Mouse (Mus musculus): ENCODE results near the gene Ick.

- TF ChIP-seq CTCF (conservative IDR thresholded peaks at IDR 0.05; ENCODE audit: insufficient read depth, insufficient read length, low read depth, low read length) (no peak), POLR2A (IDR thresholded peaks at IDR 0.05; ENCODE audit: low read depth, low read length) (no peak)
Observed at GRCm38 (mm10) chr9:78109656-78110055, 664 bp downstream of the Ick start.

Data from kidney, adult 2 months (tissue).